Mouse (Mus musculus) adrenal gland, adult 18-20 months (tissue): ENCODE measurements around the gene Psma3. TPM values are rescaled to one million over a fixed set of nuclear protein-coding genes. Genes with fewer than 3 reads are reported as not detected.

Source experiments
- DNase-seq, 2 experiments: peaks; one replicate each; pipeline ENCODE4 v3.0.0; 2021 to 2022; ENCODE audit warnings: low spot score in 2 of 2
- total RNA-seq, 2 experiments: library from RNA; stranded (reverse); gene quantifications; 1 replicate in 1 of 2; 2 replicates in 1 of 2; pipeline ENCODE4 v1.2.3; 2021

The Psma3 gene
- total RNA-seq, 2 experiments from 2014 or later: 377 to 394 TPM

GRCm38 (mm10) chr12:71042451-71042850 lies 68.0 kb downstream of the Psma3 start:
- DNase-seq: no peak

GRCm38 (mm10) chr12:71043571-71043970 lies 69.2 kb downstream of the Psma3 start:
- no peak for DNase-seq

GRCm38 (mm10) chr12:71044488-71044887 lies 70.1 kb downstream of the Psma3 start:
- DNase-seq: no peak

Other genes with a start within 250 kb of the Psma3 start
- 100 to 1,000 TPM in 1 of 2 experiments, 10 to 100 TPM in 1; 70.4 to 124 TPM for gene Frmd6, start 149.1 kb upstream of the Psma3 start, total RNA-seq
- gene Actr10, start 36.8 kb upstream of the Psma3 start, total RNA-seq: 100 to 1,000 TPM; 173 to 207 TPM
- gene Arid4a, start 41.4 kb downstream of the Psma3 start, total RNA-seq: 10 to 100 TPM; 18.6 to 20.3 TPM
- gene Tomm20l, start 136.8 kb downstream of the Psma3 start, total RNA-seq: 1 to 10 TPM; 4.3 to 7.3 TPM
- 10 to 100 TPM; 60.0 to 64.2 TPM for gene Timm9, start 162.1 kb downstream of the Psma3 start, total RNA-seq
- gene 2700049A03Rik, start 162.2 kb downstream of the Psma3 start, total RNA-seq: 1 to 10 TPM; 5.1 to 7.3 TPM